Mouse (Mus musculus) T-helper 17 cell (primary cell): ENCODE measurements around the gene Rab13.

ENCODE experiments used
- in situ Hi-C, 2 experiments: fragments of 300-600 bp; cut with MboI, MseI; formaldehyde crosslinking; loops; 1 replicate in 1 of 2; 2 replicates in 1 of 2; pipeline ENCODE4 v1.15.1; 2025; ENCODE audit warnings: high pct_unique_total_duplicates in 2 of 2

Rab13 gene

DNA sequence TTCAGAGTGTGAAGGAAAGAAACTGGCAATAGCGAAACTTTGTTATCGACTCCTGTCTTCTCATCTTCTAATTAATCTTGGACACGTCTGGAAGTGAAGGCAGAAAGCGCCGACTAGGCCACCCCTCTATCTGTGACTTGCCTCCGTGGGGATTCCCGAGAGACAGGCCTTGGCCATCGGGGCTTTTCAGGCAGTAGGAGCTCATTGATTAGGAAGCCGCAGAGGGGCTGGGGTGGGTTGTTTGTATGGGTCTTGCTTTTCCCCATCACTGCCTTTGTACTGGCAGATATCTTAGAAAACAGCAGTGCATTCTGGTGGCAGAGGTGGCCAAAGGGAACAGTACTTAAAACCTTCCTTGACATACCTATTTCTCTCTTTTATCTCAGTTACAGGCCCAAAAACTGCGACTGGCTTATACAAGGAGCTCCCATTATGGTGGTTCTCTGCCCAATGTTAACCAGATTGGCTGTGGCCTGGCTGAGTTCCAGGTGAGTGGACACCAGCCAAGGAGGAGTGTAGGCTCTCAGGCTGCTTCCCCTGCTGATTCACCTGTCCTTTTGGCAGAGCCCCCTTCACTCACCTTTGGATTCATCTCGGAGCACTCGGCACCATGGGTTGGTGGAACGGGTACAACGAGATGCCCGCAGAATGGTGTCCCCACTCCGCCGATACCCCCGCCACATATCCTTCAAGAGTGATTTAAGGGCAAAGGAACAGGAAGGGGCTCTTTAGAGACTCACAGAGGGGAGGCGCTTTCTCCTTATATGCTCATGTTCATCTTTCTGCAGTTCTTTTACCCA lies 43.4 kb downstream of the Rab13 start:
- in situ Hi-C loops: no loop called here

DNA sequence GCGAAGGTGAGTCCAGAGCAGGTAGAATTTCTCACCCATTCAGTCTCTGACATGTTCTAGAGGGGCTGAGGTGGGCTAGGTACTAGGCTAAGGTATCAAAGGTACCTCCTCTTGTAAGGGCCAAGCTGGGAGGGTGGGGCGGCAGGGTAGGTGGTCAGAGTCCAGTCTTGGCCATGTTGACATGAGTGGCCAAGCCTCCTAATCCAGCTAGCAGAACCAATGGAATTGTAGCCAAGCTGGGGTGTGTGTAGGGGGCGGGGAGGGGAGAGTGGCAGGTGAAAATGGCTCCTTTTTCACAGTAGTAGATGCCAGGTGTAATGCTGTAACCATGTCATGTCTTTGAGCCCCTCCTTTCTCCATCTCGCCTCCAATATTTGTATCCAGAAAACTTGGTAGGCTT lies 45.0 kb downstream of the Rab13 start:
- in situ Hi-C loops: no loop called here

DNA sequence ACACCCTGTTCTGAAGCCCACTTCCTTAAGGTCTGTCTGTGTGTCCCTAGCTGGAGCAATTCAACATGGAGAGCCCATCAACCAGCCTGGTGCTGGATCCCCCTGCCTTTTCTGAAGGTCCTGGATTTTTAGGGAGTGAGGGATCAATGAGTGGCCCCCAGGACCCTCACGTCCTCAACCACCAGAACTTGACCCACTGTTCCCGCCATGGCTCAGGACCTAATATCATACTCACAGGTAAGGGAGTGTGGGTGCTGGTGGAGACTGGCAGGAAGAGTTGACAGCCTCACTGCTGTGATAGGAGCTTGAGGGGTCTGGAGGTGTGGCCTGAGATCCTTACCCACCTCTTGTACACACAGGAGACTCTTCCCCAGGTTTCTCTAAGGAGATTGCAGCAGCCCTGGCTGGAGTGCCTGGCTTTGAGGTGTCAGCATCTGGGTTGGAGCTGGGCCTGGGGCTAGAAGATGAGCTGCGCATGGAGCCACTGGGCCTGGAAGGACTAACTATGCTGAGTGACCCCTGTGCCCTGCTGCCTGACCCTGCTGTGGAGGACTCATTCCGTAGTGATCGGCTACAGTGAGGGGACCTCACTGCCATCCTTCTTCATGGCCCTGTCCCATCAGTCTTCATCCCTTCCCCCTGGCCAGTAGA lies 49.8 kb downstream of the Rab13 start:
- in situ Hi-C loops: no loop called here

DNA sequence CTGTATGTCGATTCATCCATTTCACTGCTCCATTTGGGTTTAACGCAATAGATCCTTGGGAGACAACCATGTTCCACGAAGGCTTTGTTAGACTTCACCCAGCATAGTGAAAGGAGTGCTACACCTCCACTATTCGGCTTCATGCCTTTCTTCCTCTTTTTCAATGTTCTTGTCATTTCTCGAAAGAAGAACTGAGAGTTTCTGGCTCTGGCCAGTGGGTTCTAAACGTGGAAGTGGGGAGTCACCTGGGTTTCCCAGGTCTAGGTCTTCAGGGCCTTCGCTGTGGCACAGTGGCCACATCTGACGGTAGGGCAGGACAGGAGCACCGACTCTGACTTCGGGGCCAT lies 51.2 kb downstream of the Rab13 start:
- in situ Hi-C loops: no loop called here

DNA sequence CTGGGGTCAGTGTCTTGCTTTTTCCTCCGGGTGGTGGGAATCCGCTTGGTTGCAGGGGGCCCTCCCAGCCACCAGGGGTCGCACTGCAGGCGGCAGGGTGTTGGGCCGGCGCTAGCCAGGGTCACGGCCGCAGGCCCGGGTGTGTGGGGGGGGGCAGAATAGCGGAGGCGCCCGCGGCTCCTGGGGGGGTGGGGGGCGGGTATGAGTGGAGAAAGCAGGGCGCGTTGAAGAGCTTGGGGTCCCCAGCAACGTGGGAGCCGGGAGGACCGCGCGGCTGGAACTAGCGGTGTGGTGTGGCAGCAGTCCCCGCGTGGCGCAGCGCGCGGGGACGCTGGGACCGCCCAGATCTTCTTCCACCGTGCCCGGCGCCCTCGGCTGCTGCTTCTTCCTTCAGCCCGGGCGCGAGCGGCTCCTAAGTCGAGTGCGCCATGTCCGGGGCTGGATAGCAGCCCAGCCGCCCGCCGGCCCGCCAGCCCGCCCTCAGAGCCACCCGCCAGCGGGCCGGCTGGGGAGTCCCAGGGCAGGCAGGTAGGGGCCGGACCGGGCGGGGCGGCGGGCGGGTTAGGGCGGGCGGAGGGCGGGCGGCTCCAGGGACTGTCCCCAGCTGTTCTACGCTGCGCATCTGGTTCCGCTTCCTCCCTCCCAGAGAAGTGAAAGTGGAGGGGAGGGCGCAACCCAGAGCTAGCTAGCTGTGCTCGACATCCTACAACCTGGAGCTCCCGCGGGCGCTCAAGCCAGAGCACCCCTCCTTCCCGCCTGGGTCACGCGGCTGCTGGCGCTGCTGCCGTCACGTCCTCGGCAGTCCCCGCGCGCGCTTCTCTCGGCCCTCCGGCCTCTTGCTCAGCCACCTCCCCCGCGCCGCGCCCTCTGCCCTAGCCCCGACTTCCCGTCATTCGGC lies 51.8 kb downstream of the Rab13 start, which contains the start of gene Dennd4b:
Dennd4b (plus strand) TSS at position 152 of the 898 bp plus-strand sequence.
- in situ Hi-C loops: no loop called here

DNA sequence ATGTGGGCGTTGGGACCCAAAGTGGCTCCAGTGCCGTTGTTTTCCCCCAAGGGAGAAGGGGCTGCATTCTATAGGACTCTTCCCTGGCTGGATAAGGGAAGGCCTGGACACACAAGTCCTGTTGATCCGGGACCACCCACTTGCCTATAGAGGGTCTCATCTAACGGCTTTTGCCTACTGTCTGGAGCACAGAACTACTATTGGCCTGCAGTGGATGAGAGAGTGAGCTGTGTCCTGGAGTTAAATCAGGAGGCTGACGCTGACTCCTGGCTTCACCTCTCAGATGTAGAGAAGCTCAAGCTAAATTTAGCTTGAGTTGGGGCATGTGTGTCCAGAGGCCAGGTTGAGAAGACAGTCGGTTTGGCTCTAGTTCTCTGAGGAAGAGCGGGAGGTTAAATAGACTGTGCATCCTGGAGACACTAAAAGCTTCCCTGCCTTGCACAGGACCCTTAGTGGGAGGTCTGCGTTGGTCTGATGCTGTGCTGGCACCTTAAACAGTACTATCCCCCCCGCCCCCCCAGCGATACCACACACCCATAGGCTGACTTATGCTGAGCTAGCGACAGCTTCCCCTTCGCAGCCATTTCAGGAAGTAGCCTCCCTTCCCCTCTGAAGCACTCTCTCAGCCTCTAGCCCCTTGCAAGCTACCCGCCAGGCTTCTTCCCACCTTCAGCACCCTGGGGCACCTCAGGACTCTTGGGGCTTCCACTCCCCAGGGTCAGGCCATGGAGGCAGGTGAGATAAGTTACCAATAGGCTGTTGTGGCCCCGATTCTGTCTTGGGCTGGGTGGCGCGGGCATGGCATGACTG lies 52.6 kb downstream of the Rab13 start:
- in situ Hi-C loops: no loop called here

DNA sequence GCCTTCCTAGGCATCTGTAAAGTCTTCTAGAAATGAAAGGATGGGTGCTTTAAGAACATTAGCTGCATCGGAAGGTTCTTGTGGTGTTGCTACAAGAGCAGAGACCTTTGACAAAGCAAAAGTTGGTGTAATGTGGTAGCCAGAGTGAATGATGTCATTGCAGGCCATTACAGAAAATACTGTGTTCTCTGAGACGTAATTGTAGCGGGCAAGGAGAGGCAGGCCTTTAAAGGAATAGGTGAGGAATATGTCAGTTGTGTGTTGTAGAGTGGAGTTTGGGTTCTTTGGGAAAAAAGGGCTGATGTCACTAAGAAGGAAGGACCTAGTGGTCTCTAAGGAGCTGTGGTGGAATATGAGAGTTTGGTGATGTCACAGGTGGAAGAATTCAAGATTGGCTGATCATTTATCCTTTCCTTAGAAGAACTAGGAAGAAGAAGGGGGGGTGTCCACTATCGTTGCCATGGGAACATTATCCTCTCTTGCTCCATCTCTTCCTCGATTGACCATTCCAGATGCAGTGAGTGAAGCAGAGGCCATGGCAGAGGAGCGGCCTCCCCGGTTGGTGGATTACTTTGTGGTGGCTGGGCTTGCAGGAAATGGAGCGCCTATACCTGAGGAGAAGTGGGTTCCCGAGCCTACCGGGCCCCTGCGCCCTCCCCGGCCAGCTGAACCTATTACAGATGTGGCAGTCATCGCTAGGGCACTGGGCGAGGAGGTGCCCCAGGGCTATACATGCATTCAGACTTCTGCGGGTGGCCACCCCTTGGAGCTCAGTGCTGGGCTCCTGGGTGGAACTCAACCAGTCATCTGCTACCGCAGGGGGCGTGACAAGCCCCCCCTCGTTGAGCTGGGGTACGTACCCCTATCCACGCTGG lies 53.6 kb downstream of the Rab13 start:
- in situ Hi-C loops: no loop called here

DNA sequence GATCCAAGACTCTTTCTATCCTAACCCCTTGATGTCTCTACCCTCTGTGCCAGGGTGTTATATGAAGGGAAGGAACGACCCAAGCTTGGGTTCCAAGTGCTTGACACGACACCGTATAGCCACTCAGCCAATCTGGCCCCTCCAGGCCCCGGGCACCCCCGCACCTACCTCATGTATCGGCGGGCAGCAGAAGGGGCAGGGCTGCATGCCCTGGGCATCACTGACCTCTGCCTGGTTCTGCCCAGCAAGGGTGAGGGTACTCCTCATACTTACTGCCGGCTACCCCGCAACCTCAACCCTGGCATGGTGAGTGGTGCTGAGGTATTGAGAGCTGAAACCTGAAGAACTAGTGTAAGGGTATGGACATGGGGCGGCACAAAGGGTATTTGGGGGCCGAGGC lies 54.7 kb downstream of the Rab13 start:
- in situ Hi-C loops: no loop called here

DNA sequence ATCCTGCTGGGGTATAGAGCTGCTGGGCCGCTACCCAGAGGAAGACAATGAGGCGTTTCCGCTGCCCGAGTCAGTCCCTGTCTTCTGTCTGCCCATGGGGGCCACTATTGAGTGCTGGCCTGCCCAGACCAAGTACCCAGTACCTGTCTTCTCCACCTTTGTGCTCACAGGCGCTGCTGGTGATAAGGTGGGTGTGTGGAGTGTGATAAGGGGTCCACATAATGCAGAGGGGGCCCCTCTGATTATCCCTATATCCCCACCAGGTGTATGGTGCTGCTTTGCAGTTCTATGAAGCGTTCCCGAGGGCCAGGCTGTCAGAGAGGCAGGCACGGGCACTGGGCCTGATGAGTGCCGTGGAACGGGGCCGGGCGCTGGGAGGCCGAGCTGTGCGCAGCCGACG lies 55.5 kb downstream of the Rab13 start:
- in situ Hi-C loops: no loop called here

DNA sequence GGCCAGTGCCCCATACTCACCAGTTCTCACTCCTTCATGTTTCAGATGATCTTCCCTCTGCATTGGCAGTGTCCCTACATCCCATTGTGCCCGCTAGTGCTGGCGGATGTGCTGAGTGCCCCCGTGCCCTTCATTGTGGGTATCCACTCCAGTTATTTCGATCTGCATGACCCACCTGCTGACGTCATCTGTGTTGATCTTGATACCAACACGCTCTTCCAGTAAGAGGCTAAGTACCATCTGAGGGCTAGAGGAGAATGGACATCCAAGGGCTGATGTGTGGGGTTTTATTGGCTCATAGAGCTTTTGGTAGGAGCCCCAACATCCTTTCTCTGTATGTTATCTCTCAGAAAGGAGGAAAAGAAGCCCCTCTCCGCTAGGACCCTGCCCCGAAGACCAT lies 57.3 kb downstream of the Rab13 start:
- in situ Hi-C loops: loop anchor here in 1 of 2 experiments (5.0 kb wide), 1 partner anchor 97 kb away; no protein-coding TSS in a partner anchor

DNA sequence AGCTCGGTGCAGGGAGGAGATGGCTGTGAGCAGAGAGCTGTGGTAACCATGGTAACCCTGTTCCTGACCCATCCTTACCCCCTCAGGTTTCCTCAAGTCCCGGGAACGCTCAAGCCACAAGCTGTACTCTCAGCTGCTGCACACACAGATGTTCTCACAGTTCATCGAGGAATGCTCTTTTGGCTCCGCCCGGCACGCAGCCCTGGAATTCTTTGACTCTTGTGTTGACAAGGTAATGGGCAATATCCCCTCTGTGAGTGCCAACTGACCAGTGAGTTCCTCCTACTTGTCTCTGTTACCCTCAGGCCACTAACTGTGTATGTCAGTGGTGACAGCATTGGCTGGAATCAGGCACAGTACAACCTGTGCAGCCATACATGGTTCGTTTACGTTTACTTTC lies 58.7 kb downstream of the Rab13 start:
- in situ Hi-C loops: loop anchor here in 1 of 2 experiments (5.0 kb wide), 1 partner anchor 95 kb away; no protein-coding TSS in a partner anchor

DNA sequence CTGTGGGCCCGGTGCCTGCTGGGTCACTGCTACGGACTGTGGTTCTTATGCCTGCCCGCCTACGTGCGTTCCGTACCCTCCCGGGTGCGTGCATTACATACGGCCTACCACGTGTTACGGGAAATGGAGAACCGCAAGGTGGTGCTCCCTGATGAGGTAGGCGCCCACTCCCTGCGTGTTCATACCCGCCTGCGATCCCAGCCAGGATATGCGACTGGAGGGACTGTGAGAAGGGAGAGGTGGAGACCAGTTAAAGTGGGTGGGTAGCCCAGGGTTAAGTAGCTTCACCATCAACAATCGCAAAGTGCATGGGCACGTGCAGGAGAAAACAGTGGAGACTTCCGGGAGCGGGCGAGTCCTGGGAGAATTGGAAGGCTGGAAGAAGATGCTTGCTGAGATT lies 60.4 kb downstream of the Rab13 start:
- in situ Hi-C loops: loop anchor here in 1 of 2 experiments (5.0 kb wide), 1 partner anchor 93 kb away; no protein-coding TSS in a partner anchor

DNA sequence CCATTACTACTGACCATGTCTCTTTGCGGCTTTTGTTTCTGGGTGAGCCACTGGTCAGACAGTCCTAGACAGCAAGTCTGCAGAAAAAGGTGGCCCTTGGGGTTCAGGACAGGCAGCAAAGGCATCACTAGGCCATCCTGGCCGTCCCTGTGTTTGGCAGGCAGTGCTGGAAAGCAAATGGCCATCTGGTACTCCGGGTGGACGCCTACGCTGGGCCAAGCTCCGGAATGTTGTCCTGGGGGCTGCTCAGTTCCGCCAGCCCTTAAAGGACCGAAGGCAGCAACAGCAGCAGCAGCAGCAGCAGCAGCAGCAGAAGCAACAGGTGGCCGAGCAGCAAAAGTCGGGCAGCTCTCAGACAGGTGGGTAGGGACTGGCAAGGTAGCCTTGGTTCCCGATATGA lies 61.8 kb downstream of the Rab13 start:
- in situ Hi-C loops: no loop called here
